Mouse (Mus musculus) testis, adult 2 months (tissue): ENCODE results near the gene Tead2.

ENCODE experiments used
- CTCF ChIP-seq: fragments of 200-500 bp; IDR thresholded peaks from 2 replicates; pipeline ENCODE4 v1.5.1; 2012; ENCODE audit warnings: low read depth, mild to moderate bottlenecking, inconsistent platforms, low read length, moderate library complexity; ENCODE audit not compliant: control insufficient read depth, insufficient read depth, insufficient replicate concordance
- POLR2A ChIP-seq: fragments of 200-500 bp; IDR thresholded peaks from 2 replicates; pipeline ENCODE4 v1.6.1; 2012; ENCODE audit warnings: low read depth, mild to moderate bottlenecking, inconsistent platforms, low read length, moderate library complexity; ENCODE audit not compliant: control insufficient read depth

DNA sequence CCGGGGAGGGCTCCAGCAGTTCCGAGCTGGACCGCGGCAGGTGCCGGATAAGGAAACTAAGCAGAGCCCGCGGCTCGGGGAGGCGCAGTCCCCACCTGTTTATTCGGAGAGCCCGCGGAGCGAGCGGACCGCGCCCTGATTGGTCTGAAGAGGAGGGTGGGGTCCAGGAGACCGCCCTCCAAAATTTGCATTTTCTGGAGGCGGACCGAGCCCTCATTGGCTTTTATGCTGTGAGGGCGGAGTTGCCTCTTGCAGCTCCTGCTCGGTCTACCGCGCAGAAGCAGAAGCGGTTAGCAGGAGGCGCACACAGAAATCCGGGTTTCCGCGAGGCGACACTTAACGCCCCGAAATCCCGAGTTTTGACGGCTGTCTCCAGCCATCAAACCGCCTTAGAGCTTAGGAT is 33.4 kb upstream of the Tead2 start:
- no peak for TF ChIP-seq CTCF
- no peak for TF ChIP-seq POLR2A
